Mouse (Mus musculus) adrenal gland, postnatal 10 days (tissue): ENCODE results near the gene Gsdma. TPM values are rescaled to one million over a fixed set of nuclear protein-coding genes. Genes with fewer than 3 reads are reported as not detected.
"Not testable (repeated sequence)": the region's sequence is repeated elsewhere in the genome, so short reads cannot be mapped to it uniquely, and the experiment has no call there.

Experiments used
- DNase-seq: peaks from one replicate; pipeline ENCODE4 v3.0.0; 2021; ENCODE audit warnings: mixed read lengths
- total RNA-seq, 2 experiments: library from RNA; stranded (reverse); gene quantifications; 2 replicates each; pipeline ENCODE4 v1.2.3; 2021

The Gsdma gene
- total RNA-seq, 2 experiments from 2014 or later: not detected

DNA sequence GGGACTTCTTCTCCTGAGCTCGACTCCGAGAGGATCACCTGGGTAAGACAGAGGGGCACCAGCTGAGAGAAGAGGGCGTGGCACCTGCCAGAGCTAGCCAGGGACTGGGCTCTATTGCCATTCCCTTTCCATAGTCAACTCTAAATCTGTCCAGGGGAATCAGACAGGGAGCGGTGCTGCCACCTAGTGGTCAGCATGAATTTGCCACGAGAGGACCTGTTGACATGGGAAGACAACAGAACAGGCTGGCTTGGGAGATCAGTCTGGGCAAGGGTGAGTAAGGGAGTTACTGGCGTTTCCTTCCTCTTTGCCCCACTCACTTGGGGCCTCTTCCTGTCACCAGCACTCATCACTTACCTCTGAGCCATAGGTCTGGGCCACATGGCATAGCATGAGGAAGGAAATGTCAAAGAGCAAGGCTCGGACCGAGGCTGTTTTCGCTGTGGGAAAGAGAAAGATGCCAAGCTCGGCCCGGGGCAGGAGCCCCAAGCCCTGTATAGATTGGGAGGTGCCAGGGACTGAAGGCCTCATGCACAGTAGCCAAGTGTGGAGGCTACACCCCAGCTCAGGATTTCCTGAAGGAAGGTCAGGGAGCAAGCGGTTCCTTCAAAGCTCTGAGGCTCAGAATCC lies 46.4 kb downstream of the Gsdma start:
- DNase-seq: peak; percentile 90

DNA sequence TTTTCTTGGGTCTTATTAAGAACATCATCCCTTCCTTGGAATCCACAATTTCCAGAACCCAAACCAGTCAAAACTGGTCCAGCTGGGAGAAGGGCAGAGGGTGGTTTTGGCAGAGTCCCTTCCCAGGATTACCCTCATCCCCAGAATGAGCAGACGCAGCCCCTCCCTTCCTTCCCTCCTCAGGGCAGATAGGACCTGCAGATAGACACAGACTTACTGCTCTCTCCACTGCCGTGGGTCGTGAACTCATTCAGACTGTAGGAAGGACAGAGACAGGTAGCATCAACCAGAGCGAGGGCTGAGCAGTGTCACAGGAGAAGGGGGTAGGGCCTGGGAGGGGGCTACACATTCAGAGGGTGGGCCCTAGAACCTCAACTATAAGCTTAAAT lies 46.9 kb downstream of the Gsdma start:
- no peak for DNase-seq

DNA sequence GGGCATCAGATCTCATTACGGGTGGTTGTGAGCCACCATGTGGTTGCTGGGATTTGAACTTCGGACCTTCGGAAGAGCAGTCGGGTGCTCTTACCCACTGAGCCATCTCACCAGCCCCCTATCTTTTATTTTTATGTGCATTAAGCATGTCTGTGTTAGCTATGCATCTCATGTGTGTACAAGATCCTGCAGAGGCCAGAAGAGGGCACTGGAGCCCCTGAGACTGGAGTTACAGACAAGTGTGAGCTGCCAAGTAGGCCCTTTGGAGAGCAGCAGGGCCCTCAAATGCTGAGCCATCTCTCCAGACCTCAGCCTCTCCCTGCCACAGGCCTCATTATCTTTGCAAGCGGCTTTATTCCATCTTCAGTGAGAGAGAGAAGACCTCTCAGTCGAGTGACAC lies 47.9 kb downstream of the Gsdma start:
- DNase-seq: not testable (repeated sequence)

DNA sequence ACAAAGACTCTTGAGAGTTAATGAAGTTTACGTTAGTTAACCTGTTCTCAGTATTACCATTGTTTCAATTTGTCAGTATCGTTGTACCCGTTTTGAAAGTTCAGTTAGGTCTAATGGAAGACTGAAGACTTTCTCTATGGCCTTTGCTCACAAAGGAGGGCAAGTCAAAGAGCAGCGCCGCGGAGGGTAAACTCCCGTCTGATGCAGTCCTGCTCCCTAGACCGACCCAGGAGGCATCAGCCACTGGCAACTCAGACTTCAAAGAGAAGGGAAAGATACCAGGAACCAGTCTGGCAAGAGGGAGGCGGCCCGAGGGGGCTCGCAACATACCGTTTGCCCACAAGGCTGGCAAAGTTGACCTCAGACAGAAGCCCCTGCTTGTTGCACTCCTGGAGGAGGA lies 49.6 kb downstream of the Gsdma start:
- no peak for DNase-seq

DNA sequence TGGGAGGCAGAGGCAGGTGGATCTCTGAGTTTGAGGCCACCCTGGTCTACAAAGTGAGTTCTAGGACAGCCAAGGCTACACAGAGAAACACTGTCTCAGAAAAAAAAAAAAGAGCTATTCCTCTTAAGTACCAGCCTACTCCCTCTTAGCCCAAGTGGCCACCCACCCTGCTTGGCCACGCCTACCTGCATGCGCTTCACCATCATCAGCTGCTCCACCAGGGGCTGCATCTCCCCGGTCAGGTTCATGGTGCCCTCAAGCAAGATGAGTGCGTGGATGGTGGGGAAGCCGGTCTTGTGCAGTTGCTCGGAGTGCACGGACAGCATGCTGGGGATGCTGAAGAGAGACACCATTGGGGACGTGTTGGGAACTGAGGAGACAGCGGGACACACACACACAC lies 51.8 kb downstream of the Gsdma start:
- DNase-seq: no peak

DNA sequence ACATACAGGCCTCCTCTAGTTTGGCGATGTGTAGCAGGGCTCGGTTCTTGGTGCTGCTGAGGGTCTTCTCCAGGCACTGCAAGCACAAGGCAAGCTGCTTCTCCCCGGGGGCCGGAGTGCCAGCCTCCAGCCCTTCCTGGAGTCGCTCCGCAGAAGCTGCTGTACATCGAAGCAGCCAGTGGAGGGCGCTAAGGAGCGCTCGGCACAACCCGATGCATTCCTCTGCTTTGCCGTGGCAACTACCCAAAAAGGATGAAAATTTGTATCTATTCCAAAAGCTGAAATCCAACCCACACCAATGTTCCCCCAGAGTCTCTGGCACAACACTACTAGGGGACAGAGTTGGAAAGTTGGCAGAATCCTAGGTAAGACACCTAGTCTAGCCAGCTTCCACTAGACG lies 53.8 kb downstream of the Gsdma start:
- peak; percentile 89 for DNase-seq

DNA sequence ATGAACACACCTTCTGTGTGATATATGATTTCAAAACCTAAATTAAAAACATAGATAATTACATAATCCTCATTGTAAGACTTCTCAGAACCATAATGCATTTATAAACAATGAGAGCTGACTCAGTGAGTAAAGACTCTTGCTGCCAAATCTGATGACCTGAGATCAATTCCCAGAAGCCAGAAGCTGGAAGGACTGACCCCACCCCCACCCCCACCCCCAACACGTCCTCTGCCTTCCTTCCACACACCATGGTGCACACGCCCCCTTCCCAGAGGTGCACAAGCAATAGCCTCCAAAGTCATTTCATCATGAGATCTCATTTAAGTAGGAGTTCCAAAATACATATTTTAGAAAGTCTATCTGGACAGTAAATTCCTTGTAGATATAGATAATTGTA lies 56.6 kb downstream of the Gsdma start:
- DNase-seq: no peak

DNA sequence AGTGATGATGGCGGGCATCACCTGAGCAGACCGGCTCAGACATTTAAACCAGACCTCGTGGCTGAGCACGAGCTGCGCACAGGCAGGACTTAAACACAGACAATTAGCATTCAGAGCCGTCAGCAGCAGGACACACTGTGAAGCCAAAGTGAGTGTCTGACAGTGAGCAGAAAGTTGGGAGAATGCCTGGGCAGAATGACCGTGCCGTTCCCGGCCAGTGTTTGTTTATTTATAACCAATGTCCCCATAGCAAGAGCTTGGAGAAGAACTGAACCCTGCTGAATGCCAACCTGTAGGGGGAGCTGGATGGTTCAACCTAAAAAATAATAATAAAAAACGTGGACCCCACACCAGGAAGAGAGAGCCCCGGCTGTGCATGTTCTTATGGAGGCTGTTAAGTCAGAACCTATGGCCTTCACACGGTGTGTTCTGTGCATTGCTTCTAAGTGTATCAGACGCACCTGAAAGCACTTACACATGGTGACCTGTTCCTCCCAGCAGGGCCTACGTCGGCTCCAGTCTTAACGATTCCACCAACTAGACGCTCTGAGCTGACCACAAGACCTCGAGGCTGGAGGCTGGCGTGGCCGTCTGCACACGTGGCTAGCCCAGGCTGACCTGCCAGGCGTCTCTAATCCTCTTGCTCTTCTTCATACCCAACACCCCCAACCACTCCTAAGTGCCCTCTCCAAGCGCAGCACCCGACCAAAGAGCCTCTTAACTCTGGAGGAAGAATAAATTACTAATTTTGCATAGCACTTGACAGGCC lies 57.5 kb downstream of the Gsdma start:
- DNase-seq: peak; percentile 67

DNA sequence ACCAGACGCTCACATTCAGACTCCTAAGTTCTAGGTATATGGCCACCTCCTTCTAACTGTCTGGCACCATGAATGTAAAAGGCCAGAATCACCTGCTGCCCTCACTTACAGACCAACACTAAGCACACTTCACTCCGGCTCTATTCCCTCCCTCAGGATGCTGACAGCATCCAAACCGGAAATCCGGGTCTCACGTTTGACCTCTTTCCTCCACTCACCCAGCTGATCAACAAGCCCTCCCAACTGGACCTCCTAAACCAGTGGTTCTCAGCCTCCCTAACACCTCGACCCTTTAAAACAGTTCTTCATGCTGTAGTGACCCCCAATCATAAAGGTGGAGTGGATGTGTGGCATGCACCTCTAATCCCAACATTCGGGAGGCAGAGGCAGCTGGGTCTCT lies 58.9 kb downstream of the Gsdma start:
- no peak for DNase-seq

DNA sequence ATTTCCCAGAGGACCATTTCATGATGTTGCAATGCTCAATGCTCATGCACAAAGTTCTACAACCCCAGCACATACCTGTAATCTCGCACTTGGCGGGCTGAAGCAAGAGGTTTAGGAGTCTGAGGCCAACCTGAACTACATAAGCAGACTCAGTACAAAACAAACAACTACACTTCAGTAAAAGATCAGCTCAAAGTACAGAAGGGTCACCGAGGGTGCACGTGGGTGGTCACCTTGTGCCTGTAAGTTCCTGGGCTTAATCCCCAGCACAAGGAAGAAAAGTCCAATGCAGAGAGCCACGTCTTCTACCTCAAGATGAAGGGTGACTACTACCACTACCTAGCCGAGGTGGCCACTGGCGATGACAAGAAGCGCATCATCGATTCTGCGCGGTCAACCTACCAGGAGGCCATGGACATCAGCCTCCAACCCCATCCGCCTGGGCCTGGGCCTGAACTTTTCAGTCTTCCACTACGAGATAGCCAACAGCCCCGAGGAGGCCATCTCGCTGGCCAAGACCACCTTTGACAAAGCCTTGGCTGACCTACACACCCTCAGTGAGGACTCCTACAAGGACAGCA lies 61.9 kb downstream of the Gsdma start:
- DNase-seq: no peak

Other genes with a start within 250 kb of the Gsdma start
- gene Mien1, start 225.4 kb upstream of the Gsdma start, total RNA-seq: 10 to 100 TPM; 58.0 to 62.5 TPM
- gene Grb7, start 218.0 kb upstream of the Gsdma start, total RNA-seq: 10 to 100 TPM in 1 of 2 experiments, 1 to 10 TPM in 1; 6.9 to 11.1 TPM
- 1 to 10 TPM; 3.2 to 4.5 TPM for gene Ikzf3, start 118.3 kb upstream of the Gsdma start, total RNA-seq
- under 1 TPM in 1 of 2 experiments, not detected in 1; 0.48 TPM for gene Zpbp2, start 113.3 kb upstream of the Gsdma start, total RNA-seq
- 100 to 1,000 TPM; 135 to 143 TPM for gene Ormdl3, start 77.0 kb upstream of the Gsdma start, total RNA-seq
- gene Lrrc3c, start 66.1 kb upstream of the Gsdma start, total RNA-seq: not detected
- gene Gm12355, start 38.7 kb upstream of the Gsdma start, total RNA-seq: 10 to 100 TPM; 15.7 to 19.1 TPM
- 10 to 100 TPM; 12.7 to 15.4 TPM for gene Gsdma3, start 38.0 kb upstream of the Gsdma start, total RNA-seq
- under 1 TPM; 0.36 to 0.51 TPM for gene Gsdma2, start 17.6 kb upstream of the Gsdma start, total RNA-seq
- 100 to 1,000 TPM; 111 to 123 TPM for gene Psmd3, start 18.2 kb downstream of the Gsdma start, total RNA-seq
- not detected for gene Csf3, start 36.9 kb downstream of the Gsdma start, total RNA-seq
- 10 to 100 TPM; 40.4 to 58.0 TPM for gene Med24, start 65.1 kb downstream of the Gsdma start, total RNA-seq
- gene Thra, start 76.3 kb downstream of the Gsdma start, total RNA-seq: 100 to 1,000 TPM; 135 to 184 TPM
- gene Nr1d1, start 111.0 kb downstream of the Gsdma start, total RNA-seq: 10 to 100 TPM; 15.1 to 59.6 TPM
- 10 to 100 TPM; 79.4 to 88.6 TPM for gene Msl1, start 131.2 kb downstream of the Gsdma start, total RNA-seq
- 10 to 100 TPM; 31.9 to 35.7 TPM for gene Casc3, start 140.6 kb downstream of the Gsdma start, total RNA-seq
- gene Rapgefl1, start 172.4 kb downstream of the Gsdma start, total RNA-seq: 1 to 10 TPM in 1 of 2 experiments, under 1 TPM in 1; 0.93 to 1.6 TPM
- 10 to 100 TPM; 13.3 to 15.4 TPM for gene Wipf2, start 199.3 kb downstream of the Gsdma start, total RNA-seq
- 1 to 10 TPM; 3.8 to 6.5 TPM for gene Cdc6, start 243.4 kb downstream of the Gsdma start, total RNA-seq